Mouse (Mus musculus): ENCODE results near the gene Gm14214.

Gene Gm14214

DNA sequence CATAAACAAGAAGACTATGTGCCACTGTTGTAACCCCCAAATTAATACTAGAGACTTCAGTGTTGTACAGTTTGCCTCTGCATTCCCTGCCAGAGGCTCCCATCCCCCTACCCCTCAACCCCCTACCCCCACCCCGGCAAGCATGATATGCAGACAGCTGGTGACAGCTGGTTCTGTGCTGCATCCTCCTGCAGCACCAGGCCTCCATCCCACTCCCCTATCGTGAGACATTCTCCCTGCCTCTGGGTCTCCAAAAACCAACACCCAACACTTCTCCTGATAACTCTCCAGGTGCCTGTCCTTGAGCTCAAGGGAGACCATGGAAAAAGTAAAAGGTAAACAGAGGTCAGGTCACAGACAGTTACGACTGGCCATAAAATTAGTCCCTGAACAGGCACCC is 40.1 kb downstream of the Gm14214 start:
- DNase-seq (ENCODE audit: low spot score) = no peak

DNA sequence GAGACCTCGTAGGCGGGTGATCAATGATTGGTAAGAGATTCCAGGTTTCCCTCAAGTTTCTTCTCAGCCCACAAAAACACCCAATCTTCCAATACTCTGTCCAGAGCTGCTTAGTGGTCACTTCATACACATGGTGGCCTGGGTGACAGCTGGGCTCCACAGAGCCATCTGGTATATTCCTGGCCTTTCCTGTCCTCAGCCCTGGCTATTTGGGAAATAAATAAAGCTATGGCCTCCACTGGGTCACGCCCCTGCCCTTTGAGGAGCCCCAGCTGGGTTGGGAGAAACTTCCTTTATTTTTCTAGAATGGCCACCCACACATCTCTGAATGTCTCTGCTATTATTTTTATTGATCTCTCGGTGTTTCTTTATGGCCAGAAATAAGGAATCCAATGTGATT is 46.4 kb downstream of the Gm14214 start:
- no peak for DNase-seq (ENCODE audit: low spot score)

DNA sequence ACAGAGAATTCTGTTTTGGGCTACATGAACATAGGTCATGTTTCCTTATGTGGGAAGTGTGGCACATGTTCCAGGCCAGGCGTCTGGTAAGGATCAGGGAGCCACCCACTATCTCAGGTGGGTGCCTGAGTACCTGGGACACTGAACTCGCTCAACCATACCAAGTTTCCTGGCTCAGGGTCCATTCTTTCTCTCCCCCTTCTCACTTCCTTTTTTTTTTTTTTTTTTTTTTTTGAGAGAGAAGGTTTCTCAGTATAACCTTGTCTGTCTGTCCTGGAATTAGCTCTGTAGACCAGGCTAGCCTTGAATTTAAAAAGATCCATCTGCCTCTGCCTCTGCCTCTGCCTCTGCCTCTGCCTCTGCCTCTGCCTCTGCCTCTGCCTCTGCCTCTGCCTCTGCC is 49.5 kb downstream of the Gm14214 start:
- DNase-seq (ENCODE audit: low spot score) = no peak

All from ovary, adult 18-20 months (tissue).